Mouse (Mus musculus) limb, embryonic 15.5 days (tissue): ENCODE results near the gene Syk. TPM values are rescaled to one million over a fixed set of nuclear protein-coding genes. Genes with fewer than 3 reads are reported as not detected.

Experiments
- ATAC-seq: fragments of 200-750 bp; cut with Nextera tagmentation; 2 replicates; pipeline ENCODE4 v1.8.0; 2017; ENCODE audit warnings: low read depth, moderate TSS enrichment; ENCODE audit not compliant: insufficient number of reproducible peaks, low FRiP score, low TSS enrichment
- H3K27ac ChIP-seq: fragments of 300-500 bp; sonication (generic); 2 replicates; pipeline ENCODE4 v1.5.1; 2015; ENCODE audit warnings: moderate library complexity, mild to moderate bottlenecking, inconsistent platforms
- H3K27me3 ChIP-seq: fragments of 300-500 bp; sonication (generic); 2 replicates; pipeline ENCODE4 v1.6.1; 2015; ENCODE audit warnings: inconsistent platforms
- H3K36me3 ChIP-seq: fragments of 300-500 bp; sonication (generic); 2 replicates; pipeline ENCODE4 v1.6.1; 2015; ENCODE audit warnings: inconsistent platforms
- H3K4me1 ChIP-seq: fragments of 300-500 bp; sonication (generic); 2 replicates; pipeline ENCODE4 v1.6.1; 2015; ENCODE audit warnings: inconsistent platforms
- H3K4me2 ChIP-seq: fragments of 300-500 bp; sonication (generic); 2 replicates; pipeline ENCODE4 v1.6.1; 2015; ENCODE audit warnings: mild to moderate bottlenecking, inconsistent platforms
- H3K4me3 ChIP-seq: fragments of 300-500 bp; sonication (generic); 2 replicates; pipeline ENCODE4 v1.5.1; 2015; ENCODE audit warnings: mild to moderate bottlenecking, inconsistent platforms
- H3K9ac ChIP-seq: fragments of 300-500 bp; sonication (generic); 2 replicates; pipeline ENCODE4 v1.6.1; 2015; ENCODE audit warnings: inconsistent platforms
- H3K9me3 ChIP-seq: fragments of 300-500 bp; sonication (generic); 2 replicates; pipeline ENCODE4 v1.6.1; 2016; ENCODE audit warnings: inconsistent platforms
- WGBS: fragments of 180-500 bp; shearing (Covaris S2); methylation state at CpG from one replicate; pipeline ENCODE4 v1.1.7; 2015; 5-methylcytosine and 5-hydroxymethylcytosine counted together
- polyA plus RNA-seq: library from polyadenylated mRNA; unstranded; fragments of >200 nt; fragmentation: Nextera tagmentation; extraction: Ambion mirVana; gene quantifications from 2 replicates; pipeline ENCODE4 v1.2.1, GENCODE M21; 2015

Gene Syk
- polyA plus RNA-seq, 1 experiment from 2014 or later: 2.9 TPM

DNA sequence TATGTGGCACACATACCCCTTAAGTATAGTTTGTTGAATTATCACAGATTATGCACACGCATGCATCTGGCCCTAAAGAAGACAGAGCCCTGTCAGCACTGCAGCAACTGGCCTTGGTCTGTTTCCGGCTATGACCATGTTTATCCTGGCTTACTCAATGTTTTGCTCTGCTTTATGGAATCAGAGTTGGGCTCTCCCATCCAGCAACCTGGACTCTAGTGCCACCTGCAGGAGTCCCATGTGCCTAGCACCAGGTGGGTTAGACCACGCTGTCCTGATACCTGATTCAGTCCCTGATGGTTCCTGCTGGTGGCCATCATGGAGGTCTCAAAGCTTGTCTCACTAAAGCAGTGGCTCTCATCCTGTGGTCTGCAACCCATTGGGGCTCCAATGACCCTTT, 86.9 kb downstream of the Syk start:
- Histone ChIP-seq H3K9me3 (no peaks in the 10 kb centered on the region), H3K4me3 (no peak overlapping the region), H3K4me1 (no peaks in the 10 kb centered on the region; the same call in 1 of the 2 replicates), H3K27ac (no peak overlapping the region), H3K4me2 (no peak overlapping the region), H3K9ac (no peak overlapping the region), H3K27me3 (no peaks in the 10 kb centered on the region), H3K36me3 (no peaks in the 10 kb centered on the region)
- WGBS: 61% methylated on average over 3 of the region's 3 CpGs
- ATAC-seq: no peak

GRCm38 (mm10) chr13:52673272-52673671, 90.3 kb downstream of the Syk start:
- Histone ChIP-seq H3K4me2 (no peak overlapping the region), H3K9ac (no peak overlapping the region), H3K27me3 (no peaks in the 10 kb centered on the region), H3K4me1 (peaks cover 4% of the 10 kb centered on the region; the same call in 1 of the 2 replicates), H3K27ac (no peak overlapping the region), H3K9me3 (no peaks in the 10 kb centered on the region), H3K36me3 (no peaks in the 10 kb centered on the region), H3K4me3 (no peak overlapping the region)
- WGBS: 39% methylated on average over 4 of the region's 4 CpGs
- no peak for ATAC-seq

DNA sequence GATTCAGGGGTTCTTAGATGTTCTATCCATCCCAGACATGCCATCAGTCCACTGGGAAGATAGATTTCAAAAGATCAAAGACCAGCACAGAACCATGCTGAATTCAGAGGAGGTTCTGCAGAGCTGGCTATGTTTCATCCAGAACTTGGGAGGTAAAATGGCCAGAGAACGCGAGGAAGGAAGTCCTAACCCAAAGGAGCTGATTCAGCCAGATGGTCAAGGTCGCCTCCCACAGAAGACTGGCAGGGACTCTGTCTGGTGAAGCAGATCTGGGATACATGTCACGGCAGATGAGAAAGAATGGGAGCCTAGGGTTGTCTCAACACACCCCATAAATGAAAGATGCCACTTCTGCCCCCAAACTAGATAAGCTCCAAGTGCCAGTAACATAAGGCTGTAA, 90.9 kb downstream of the Syk start:
- no peak for ATAC-seq
- Histone ChIP-seq H3K4me1 (peaks cover 4% of the 10 kb centered on the region; the same call in 1 of the 2 replicates), H3K9ac (no peak overlapping the region), H3K9me3 (no peaks in the 10 kb centered on the region), H3K27me3 (no peaks in the 10 kb centered on the region), H3K4me2 (no peak overlapping the region), H3K27ac (no peak overlapping the region), H3K36me3 (no peaks in the 10 kb centered on the region), H3K4me3 (no peak overlapping the region)
- 61% methylated on average over 4 of the region's 4 CpGs for WGBS

DNA sequence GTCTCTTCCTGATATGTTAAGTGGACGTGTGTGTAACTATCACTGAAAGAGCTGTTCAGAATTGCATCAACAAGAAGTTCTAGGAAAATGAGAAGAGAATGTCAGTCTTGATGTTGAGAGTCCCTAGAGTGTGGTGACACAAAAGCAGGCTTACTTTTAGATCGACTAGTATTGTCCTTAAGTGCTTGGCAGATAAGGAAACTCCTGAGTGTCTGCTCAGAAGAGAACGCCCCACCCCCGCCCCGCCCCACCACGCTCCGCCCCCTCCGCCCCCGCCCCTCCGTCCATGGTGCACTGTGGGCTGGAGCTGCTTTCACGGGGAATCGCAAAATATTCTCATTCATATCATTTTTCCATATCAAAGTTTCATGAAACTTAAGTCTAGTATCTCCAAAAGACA, 91.9 kb downstream of the Syk start:
- ATAC-seq: no peak
- Histone ChIP-seq H3K4me1 (peaks cover 5% of the 10 kb centered on the region; the same call in 1 of the 2 replicates), H3K4me3 (no peak overlapping the region), H3K9ac (no peak overlapping the region), H3K9me3 (no peaks in the 10 kb centered on the region), H3K36me3 (no peaks in the 10 kb centered on the region), H3K4me2 (no peak overlapping the region), H3K27ac (no peak overlapping the region), H3K27me3 (no peaks in the 10 kb centered on the region)
- WGBS: 59% methylated on average over 12 of the region's 12 CpGs

DNA sequence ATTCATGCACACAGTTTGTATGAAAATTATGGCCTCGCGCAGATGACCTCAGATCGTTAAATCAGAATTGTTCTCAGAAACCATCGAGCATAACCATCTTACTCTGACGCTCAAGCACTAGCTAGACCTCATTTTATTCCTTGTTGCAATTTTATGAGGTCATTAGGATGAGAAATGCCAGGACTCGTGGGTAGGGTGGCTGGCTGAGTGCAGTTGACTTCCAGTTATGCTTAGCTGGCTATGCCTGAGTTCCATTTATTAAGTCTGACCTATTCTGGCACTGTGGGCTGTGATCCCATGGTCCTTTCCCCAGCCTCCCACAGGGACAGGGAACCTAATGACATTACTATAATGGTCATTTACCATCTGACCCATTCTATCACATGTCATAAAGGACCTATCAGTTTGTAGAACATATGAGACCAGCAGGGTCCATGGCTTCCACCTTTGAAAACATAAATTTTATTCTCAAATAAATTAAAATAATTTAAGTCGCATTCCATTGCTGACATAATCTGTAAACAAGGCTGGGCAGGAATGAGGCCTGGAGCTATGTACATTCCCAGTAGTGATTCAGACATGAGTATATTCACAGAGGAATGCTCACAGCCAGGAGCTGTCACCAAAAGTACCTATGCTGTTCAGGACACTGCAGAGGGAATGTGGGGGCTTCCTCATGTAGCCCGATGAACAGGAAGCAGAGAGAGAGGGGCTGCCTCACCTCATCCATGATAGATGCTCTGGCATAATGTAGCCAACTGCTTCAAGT, 92.7 kb downstream of the Syk start:
- 33% methylated on average over 8 of the region's 8 CpGs for WGBS
- H3K27ac ChIP-seq: no peak overlapping the region
- H3K4me2 ChIP-seq: no peak overlapping the region
- H3K4me1 ChIP-seq: peaks cover 7% of the 10 kb centered on the region; the same call in 1 of the 2 replicates
- H3K4me3 ChIP-seq: no peak overlapping the region
- H3K27me3 ChIP-seq: no peaks in the 10 kb centered on the region
- no peak for ATAC-seq
- H3K9me3 ChIP-seq: no peaks in the 10 kb centered on the region
- no peak overlapping the region for H3K9ac ChIP-seq
- no peaks in the 10 kb centered on the region for H3K36me3 ChIP-seq

DNA sequence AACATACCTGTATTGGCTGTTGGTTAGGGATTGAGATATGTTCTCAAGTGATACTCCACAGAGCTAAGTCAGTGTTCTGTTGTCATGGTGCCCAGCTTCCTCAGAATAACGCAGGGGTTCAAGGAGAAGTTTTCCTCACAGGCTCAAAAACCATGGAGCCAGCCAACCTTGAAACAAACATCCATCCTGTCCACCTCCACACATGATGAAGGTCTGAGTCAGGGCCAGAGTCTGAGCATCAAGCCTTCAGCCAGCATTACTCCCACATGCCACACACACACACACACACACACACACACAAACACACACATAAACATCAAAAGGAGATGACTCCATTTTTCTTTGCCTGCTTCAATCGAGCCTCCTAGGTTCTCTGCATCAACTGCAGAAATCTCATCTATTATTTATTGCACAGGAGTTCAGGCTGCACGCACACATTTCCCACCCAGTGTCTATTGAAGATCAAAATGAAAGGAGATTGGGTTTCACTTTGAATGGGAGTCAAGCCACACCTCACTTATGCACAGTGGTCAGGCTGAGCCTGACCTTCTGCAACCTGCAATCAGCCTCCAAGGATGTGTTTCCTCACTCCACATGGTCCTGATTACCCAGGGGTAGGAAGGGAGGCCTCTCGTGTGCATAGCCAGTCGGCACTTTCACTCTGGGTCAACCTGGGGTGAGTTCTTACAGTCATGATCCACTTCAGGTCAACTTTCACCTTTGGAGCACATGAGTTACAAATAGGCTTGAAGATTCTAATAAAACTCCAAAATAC, 93.9 kb downstream of the Syk start:
- H3K9ac ChIP-seq: no peak overlapping the region
- no peaks in the 10 kb centered on the region for H3K27me3 ChIP-seq
- ATAC-seq: no peak

GRCm38 (mm10) chr13:52679906-52680305, 96.9 kb downstream of the Syk start:
- Histone ChIP-seq H3K4me1 (peaks cover 7% of the 10 kb centered on the region; the same call in 1 of the 2 replicates), H3K27me3 (no peaks in the 10 kb centered on the region), H3K27ac (no peak overlapping the region), H3K9me3 (no peaks in the 10 kb centered on the region), H3K9ac (no peak overlapping the region), H3K36me3 (no peaks in the 10 kb centered on the region), H3K4me2 (no peak overlapping the region), H3K4me3 (no peak overlapping the region)
- WGBS: 54% methylated on average over 5 of the region's 5 CpGs
- no peak for ATAC-seq

More for the DNA sequence above, 93.9 kb downstream of the Syk start:
- Histone ChIP-seq H3K36me3 (no peaks in the 10 kb centered on the region), H3K9me3 (no peaks in the 10 kb centered on the region), H3K4me3 (no peak overlapping the region), H3K4me1 (peaks cover 7% of the 10 kb centered on the region; the same call in 1 of the 2 replicates), H3K27ac (no peak overlapping the region), H3K4me2 (no peak overlapping the region)
- 27% methylated on average over 5 of the region's 5 CpGs for WGBS

- 73% methylated on average over 5 of the region's 5 CpGs for WGBS
- H3K27ac ChIP-seq: no peak overlapping the region
- no peaks in the 10 kb centered on the region for H3K36me3 ChIP-seq
These were observed 99.1 kb downstream of the Syk start for GRCm38 (mm10) chr13:52682107-52682506.

DNA sequence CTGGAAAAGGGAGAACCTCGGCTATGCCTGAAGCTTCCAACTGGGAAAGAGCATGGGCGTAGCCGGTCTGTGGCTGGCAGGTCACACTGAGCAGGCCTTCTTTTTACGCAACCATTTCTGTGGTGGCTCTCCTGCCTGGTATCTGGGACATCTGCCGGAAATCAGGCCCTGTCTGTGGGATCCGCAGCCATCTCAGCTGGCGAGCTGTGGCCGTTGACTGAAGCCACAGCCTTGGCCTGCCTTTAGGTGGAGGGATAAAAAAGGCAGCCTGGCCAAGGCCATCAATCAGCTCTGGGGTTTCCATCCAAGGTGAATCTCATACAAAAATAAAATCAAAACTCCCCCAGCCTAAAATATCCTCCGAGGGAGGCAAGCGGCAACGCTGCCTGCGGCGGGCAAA, 107.5 kb downstream of the Syk start:
- H3K4me1 ChIP-seq: no peaks in the 10 kb centered on the region
- no peak overlapping the region for H3K4me3 ChIP-seq
- no peaks in the 10 kb centered on the region for H3K36me3 ChIP-seq
- no peak overlapping the region for H3K27ac ChIP-seq
- H3K9ac ChIP-seq: no peak overlapping the region
- no peak overlapping the region for H3K4me2 ChIP-seq
- no peak for ATAC-seq
- no peaks in the 10 kb centered on the region for H3K27me3 ChIP-seq
- H3K9me3 ChIP-seq: no peaks in the 10 kb centered on the region
- 82% methylated on average over 13 of the region's 13 CpGs for WGBS

More at GRCm38 (mm10) chr13:52682107-52682506, 99.1 kb downstream of the Syk start:
- Histone ChIP-seq H3K9ac (no peak overlapping the region), H3K4me3 (no peak overlapping the region), H3K4me1 (0 out of 2 replicates have a peak, but pooled peaks cover 3% of the 10 kb centered on the region), H3K27me3 (no peaks in the 10 kb centered on the region), H3K4me2 (no peak overlapping the region), H3K9me3 (no peaks in the 10 kb centered on the region)
- no peak for ATAC-seq

GRCm38 (mm10) chr13:52692311-52692710, 109.3 kb downstream of the Syk start:
- no peaks in the 10 kb centered on the region for H3K27me3 ChIP-seq
- H3K36me3 ChIP-seq: no peaks in the 10 kb centered on the region
- no peak for ATAC-seq
- no peaks in the 10 kb centered on the region for H3K4me1 ChIP-seq
- H3K27ac ChIP-seq: no peak overlapping the region
- no peak overlapping the region for H3K9ac ChIP-seq
- WGBS: 82% methylated on average over 6 of the region's 6 CpGs
- H3K9me3 ChIP-seq: no peaks in the 10 kb centered on the region
- H3K4me3 ChIP-seq: no peak overlapping the region
- no peak overlapping the region for H3K4me2 ChIP-seq

- WGBS: 79% methylated on average over 6 of the region's 6 CpGs
- no peak for ATAC-seq
These were observed 111.9 kb downstream of the Syk start for GRCm38 (mm10) chr13:52694857-52695256.

More at GRCm38 (mm10) chr13:52694857-52695256, 111.9 kb downstream of the Syk start:
- Histone ChIP-seq H3K36me3 (no peaks in the 10 kb centered on the region), H3K27ac (no peak overlapping the region), H3K4me2 (no peak overlapping the region), H3K27me3 (no peaks in the 10 kb centered on the region), H3K9me3 (no peaks in the 10 kb centered on the region), H3K4me3 (no peak overlapping the region), H3K4me1 (no peaks in the 10 kb centered on the region), H3K9ac (no peak overlapping the region)
